Mouse (Mus musculus) kidney, postnatal 25 days (tissue): Measurements from ENCODE around the gene Copg1.

Experiments used
- DNase-seq, 2 experiments: peaks; one replicate each; pipeline ENCODE4 v3.0.0; 2021; ENCODE audit warnings: mixed read lengths in 2 of 2

Gene Copg1

DNA sequence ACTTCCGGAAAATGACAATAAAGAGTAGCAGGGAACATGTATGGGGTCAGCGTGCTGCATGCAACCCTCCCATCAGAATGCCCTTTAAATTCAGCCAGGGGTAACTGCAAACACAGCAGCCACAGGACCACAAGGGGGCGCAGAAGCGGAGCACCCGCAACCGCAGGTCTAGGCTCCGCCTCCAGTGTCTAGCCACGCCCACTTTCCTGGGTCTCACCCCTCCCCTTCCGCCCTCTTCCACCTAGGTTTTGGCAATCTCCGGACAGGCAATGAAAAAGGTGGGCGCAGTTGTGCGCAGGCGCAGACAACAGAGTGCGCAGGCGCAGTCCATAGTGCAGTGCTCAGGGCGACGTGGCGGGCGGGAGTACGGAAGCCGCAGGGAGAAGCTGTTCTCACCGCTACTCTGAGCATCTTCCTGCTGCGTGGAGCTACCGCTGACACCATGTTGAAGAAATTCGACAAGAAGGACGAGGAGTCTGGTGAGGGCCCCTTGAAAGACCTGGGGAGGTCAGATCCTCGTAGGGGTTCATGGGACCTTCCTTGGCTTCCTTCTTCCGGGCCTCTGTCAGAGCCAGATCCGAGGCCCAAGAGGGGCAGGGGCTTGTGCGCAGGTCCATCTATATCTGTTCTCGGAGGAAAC, at the start of gene Copg1:
TSS of gene Copg1 (plus strand) at position 221 of the 640 bp plus-strand sequence.
- peak; percentile 99 to 100 for DNase-seq

DNA sequence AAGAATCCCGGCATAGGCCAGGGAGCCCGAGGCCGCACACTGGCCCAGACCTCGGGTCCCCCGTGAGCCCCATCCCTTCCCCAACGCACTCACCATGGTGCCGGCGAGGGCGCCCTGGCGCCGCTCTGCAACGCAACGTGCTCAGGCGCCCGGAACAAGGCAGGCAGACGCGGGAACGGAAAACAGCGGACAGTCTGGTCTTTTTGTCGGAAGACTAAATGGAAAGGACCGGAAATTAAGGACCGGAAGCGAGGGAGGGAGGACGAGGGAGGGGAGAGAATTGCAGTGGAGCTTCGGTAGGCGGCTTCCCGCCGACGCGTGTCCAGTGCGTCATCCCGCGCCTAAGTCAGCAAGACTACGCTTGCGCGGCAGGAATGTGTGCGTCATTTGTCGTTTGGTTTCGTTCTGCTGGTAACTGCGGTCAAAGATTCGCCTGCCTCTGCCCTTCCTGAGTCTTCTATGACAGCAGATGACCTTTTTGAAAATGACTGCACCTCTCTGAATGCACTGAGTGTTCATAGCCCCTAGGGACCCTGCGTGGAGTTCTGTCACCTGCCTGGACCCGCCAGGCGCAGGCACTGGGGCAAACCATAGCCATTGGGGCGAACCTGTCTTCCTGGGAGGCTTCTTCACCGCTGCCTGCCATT, 48.9 kb upstream of the Copg1 start, which contains the start of gene Isy1:
TSS of gene Isy1 (minus strand) at position 248 of the 647 bp plus-strand sequence.
- peak; percentile 96 to 98 for DNase-seq

DNA sequence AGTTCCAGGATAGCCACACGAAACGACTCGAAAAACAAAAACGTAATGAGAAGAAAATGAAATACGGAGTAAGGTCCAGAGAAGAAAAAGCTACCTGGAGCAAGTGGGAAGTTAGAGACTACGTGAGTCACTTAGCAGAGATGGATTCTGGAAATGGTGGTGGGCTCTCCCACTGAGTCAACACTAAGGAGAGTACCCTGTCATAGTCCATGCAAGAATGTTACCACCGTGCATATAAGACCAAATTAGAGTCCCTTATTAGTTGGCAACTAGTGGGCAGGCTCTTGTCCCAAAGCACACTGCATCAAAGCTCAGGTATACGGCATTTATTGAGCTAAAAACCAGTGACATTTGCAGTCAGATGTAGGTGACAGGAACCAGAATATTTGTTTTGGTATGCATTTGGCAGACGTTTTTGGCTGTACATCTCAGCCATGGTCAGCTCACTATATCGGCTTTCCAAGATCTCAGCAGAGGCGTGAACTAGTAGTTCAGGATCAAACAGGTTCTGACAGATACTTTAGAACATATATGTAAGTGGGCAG, 47.7 kb upstream of the Copg1 start:
- no peak for DNase-seq

DNA sequence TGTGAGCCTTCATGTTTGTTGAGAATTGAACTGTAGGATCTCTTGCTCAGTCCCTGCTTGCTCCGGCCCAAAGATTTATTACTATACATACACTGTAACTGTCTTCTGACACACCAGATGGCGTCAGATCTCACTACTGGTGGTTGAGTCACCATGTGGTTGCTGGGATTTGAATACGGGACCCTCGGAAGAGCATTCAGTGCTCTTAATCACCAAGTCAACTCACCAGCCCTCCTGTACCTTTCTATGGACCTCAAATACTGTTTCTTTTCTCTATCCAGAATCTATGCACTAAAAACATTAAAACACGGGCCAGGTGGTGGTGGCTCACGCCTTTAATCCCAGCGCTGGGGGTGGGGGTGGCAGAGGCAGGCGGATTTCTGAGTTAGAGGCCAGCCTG, 46.0 kb upstream of the Copg1 start:
- no peak for DNase-seq

DNA sequence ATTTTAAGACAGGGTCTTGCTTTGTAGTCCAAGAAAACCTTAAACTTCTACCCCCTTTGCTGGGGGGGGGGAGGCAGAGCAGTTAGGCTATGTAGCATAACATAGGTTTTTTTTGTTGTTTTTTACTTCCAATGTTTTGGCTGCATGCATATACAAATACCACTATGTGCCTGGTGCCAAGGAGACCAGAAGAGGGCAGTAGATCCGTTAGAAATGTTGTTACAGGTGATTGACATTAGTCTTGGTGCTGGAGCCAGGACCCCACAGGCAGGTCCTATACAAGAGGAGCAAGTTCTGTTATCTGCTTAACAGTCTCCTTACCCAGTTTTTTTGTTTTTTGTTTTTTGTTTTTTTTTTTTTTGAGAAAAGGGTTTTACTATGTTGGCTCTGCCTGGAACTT, 45.4 kb upstream of the Copg1 start:
- DNase-seq = peak in 1 of 2 experiments; percentile 36

DNA sequence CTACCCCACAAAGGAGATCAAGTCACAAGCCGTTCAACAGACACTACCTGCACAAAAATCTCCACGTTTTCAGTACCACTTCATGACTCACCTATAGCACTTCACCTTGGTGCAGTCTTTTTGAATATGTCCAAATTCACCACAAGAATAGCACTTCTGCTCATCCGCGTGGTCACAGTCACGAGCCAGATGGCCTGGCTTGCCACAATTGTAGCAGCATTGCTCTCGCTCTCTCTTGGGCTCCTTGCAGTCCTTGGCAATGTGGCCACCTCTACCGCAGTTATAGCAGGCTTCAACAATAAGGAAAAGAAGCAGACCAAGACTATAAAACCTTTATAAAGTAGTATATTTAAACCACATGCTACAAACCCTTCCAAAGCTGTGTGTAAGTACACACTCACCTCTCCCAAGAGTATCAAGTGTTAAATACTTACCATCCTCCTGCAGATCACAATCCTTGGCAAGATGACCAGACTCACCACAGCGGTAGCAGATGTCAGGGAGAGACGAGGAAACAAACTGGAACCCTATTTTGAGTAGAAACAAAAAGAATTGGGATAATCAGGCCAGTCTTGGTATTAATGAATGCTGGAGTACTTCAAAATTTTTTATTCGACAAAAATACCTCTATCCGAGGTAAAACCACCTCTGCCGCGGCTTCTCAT, 42.5 kb upstream of the Copg1 start:
- no peak for DNase-seq

DNA sequence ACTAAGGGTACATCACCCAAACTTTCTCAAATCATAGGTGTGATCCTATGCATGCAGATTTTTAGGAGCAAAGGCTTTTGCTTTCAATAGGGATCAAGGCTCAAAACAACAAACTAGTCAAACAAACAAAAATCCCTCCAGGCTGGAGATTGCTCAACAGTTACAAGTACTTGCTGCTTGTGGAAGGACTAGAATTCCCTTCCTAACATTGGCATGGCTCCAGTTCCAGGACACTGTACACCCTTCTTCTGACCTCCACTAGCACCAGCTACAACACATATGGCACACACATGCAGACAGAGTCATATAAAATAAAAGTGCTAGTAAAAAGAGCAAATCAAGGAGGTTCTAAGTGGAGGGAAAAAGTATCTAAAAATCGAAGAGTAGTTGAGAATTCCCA, 40.8 kb upstream of the Copg1 start:
- DNase-seq = peak; percentile 25 to 26

DNA sequence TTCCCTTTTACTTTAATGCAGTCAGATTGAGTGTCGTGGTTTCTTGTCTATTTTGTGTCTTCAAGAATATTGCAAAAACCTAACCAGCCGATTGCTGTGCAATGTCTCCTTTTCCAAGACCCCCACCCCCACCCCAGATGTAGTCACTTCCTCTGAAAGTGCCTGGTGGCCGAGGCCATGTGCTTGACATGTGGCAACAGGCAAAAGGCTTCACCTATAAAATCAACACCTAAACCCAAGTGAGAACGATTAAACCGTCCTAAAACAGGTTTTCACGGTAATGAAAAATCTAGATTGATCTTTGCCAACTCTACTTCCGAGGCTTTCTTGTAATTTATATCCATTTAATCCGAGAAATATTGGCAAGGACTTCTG, 37.8 kb upstream of the Copg1 start:
- DNase-seq = peak in 1 of 2 experiments; percentile 38

DNA sequence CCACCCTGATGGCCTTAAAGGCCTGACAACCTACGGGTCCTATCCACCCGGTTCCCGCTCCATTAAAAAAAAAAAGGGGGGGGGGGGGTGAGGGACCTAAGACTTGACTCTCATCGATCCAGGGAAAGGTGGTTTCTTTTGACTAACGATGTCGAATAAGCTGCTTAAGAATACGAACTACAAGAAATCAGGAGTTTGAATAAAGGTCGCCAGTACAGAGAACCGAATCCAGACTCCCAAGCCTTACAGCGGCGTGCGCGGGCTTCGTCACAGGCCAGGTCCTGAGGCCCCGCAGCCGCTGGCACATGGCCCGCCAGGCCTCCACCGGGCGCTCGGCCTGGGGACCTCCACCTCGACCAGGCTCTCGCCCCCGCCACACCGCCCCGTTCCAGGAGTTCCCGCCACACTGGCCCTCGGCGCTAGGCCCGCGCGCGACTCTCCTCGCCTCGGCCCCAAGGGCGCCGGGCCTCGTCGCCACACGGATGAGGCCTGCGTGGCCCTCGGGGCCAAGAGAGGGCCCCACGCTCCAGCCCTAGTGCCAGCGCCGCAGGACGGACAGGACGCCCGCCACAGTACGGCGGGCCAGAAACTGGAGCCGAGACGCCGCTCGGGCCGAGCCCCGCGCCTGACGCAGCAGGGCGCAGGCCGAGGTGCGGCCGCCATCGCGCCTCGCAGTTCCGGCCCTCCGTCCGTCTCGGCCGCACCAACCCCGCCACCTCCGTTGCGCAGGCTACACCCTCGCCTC, 37.3 kb upstream of the Copg1 start:
- peak; percentile 53 to 75 for DNase-seq

DNA sequence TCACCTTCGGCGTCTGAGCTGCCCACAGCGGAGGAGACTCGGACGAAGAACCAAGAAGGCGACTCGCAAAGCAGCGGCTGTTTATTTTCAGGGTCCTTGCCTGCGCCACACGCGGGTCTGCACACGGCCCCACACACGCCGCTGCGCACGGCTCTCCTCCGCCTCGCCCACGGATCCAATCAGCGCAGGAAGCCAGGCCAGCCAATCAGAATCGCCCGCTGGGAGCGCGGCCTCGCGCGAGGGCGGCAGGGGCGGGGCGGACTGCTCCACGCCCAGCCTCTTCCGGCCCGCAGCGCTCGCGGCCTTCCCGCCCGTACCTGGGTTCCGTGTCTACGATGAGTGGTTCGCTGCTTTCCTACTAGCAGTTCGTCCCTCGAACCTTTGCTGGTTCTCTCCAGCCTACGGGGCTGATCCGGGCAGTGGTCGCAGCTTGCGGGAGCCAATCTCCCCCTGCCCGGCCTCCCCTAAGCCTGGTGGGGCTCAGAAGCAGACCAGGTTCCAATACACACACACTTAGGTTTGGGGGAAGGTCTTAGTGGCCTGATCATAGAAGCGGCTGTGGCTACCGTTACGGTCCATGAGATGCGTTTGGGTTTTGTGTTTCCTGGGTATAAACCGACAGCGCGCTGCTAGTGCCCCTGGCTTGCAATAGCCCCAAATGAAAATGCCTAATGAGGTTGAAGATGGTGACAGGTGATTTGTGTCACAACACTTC, 36.6 kb upstream of the Copg1 start, which contains the start of gene Cnbp:
TSS of gene Cnbp (minus strand) at position 207 of the 715 bp plus-strand sequence.
- DNase-seq = peak; percentile 96 to 99

DNA sequence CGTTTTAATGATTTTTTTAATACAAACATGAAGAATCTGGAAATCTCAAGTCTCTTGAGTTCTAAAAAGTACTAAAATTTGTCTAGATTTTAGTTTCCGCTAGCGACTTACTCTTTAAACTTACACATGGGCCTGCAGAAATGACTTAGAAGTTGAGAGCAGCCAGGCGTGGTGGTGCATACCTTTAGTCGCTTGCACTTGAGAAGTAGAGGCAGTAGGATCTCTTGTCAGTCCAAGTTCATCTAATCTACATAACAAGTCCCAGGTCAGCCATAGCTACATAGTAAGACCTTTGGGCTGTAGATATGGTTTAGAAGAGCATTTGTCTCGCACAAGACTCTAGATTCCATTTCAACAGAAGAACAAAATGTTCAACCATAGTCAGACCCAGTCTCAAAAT, 35.7 kb upstream of the Copg1 start:
- no peak for DNase-seq

DNA sequence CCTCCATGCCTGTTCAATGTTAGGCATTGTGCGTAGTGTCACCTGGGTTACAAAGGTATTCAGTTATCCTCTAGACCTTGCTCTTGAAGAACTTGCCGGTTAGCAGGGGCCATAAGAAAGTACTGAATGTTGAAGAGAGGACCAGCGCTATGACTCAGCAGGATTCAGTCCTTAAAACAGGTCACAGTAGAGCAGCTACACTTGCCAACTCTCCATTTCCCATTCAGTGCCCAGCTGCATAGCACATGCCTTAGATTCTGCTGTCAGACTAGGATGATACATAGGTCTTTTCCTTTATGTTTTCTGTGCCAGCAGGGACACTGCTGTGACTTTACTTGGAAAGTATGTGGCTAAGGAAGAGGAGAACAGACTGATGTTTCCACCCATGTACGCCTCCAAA, 34.2 kb upstream of the Copg1 start:
- no peak for DNase-seq

DNA sequence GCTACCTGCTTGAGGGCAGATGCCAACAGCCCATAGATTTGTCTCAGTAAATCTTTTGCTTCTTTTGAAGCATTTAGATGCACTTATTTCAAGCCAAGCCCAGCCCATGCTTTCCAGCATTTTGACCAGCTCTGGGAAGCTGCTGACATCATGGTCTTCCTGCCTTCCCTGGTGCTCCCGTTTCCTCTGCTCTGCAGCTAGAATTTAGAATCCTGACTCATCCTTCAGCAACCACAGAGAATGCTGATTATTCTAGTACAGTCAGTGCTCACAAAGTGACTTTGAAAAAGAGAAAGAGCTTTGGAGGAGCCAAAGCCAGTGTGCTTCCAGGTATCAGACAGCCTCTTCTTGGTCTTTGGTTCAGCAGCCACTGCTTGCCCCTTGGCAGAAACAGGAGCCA, 30.5 kb upstream of the Copg1 start:
- DNase-seq = no peak

DNA sequence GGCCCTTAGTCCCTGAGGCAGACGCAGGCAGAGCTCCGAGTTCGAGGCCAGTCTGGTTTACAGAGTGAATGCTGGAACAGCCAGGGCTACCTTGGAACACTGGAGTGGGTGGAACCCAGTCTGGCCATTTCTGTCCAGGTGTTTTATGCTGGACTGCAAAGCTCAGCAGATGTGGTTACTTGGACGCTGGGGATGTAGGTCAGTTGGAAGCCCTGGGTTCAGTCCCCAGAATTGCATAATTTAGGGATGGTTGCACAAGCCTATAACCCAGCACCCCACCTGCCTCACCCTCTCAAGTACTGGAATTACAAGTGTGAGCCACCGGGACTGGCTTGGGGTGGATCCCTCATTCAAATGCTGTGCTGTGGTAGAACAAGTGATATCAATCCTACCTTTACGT, 21.4 kb upstream of the Copg1 start:
- no peak for DNase-seq

DNA sequence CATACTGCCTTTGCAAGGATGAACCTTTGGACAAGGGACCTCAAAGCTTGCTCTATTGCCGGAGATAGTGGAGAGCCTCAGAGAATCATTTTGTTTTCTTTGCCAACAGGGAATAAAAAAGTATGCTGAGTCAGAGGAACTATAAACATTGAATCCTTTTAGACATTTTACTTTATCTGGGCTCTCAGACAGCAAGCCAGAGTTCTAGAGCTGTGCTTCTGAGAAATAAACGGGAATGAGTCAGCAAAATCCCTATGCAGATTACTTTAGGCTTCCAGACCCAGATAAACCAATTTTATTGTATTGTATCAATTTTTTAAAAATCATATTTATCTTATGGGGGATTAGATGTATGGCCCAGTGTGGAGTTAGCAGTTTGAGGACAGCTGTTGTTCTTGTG, 20.4 kb upstream of the Copg1 start:
- DNase-seq = no peak

DNA sequence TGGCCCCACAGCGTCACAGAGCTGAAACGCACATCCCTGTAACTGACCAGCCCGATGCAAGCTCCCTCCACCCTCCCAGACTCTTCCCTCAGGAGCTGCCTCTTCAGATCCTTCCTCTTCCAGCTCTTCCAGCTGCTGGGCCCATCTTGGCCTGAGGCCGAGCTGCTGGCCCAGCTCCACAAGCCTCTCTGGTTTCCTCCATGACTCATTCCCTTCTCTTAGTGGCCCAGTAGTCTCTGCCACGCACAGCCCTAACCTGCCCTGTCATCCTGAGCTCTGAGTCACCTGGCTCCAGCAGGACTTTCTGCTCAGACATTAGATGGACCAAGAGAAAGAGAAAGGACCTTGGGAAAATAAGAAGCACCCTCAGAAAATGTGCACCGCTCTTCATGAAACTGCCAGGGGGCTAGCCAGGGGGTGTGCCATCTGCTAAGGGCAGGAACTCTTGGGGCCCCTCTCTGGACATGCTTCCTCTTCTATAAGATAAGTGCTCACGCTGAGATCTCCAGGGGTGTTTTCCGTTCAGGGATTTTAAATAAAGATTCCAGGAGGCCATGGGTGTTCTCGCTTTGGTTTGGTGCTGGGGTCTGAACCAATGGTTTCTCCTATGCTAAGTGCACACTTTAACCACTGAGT, 18.6 kb upstream of the Copg1 start:
- DNase-seq = peak; percentile 60 to 64

DNA sequence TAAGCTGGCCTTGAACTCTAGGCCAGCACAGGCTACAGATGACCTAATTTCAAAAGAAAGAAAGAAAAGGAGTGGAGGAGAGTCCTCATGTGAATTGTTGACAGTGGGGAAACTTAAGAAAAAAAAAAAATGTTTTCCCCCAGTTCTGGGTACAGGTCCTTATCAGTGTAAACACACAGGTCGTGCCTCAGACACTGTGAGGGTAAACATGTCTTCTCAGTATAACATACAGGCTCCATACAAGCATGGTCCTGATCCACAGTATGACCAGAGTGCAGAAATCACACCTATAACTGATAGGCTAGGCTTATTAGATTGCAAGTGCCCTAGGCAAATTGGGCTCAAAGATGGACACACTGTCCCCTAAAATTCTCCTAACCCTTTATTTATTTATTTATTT, 17.2 kb upstream of the Copg1 start:
- no peak for DNase-seq

DNA sequence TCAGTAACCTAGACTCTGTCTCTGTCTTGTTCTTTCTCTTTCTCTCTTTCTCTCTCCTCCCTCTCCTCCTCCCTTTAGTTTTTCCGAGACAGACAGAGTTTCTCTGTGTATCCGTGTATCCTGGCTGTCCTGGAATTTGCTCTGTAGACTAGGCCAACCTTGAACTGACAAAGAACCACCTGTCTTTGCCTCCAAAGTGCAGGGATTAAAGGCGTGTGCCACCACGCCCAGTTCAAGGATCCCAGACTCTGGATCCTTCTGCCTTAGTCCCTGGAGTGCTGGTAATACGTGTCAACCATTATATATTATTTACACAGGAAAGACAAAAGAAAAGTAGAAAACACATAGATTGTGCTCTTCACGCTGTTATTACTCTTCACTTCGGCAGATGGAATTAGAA, 16.4 kb upstream of the Copg1 start:
- DNase-seq = no peak

DNA sequence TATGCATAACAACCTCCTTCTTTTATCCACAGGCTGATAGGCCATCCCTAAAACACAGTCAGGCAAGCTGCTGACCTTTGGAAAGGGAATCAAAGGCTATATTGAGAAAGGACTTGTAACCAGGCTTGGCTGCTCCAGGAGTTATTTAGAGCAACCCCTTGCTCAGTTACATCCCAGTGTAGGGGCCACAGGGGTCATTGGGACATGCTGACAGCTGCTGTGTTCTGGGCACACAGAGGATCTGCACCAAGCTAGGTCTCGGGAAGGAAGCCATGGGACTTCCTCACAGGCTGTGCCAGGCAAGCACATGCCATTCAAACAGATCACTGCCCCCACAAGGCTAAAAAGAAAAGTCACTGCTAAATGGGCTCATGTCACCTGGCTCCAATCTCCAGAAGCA, 14.5 kb upstream of the Copg1 start:
- peak; percentile 35 to 82 for DNase-seq

DNA sequence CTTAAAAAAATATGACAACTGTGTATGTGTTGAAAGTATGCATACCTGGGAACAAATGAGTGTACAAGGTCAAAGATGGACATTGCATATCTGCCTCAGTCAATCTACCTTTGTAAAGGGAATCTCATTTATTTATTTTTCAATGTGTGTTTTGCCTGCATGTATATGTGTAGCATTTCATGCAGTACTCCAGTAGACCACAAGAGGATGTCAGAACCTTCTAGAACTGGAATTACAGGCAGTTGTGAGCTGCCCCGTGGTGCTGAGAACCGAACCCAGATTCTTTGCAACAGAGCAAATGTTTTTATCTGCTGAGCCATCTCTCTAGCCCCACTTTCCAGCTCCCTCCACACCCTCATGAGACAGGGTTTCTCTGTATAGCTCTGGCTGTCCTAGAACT, 13.7 kb upstream of the Copg1 start:
- DNase-seq = no peak

DNA sequence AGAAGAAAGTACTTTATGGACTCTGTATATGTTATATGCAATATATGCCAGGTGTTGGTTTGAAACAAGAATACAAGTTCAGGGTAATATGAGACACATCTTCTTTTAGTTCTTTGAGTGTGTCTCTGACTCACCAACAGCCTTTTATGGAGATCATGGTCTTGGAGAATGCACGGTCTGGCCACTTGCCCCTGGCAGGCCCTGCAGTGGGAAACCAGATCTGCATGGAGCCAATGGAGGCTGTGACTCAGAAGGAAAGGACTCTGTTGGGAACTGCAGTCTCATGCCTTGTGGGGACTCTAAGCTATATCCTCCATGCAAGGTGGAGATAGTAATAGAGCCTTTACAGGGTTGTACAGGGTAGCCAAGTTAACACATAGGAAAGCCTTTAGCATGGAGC, 12.5 kb upstream of the Copg1 start:
- DNase-seq = no peak

DNA sequence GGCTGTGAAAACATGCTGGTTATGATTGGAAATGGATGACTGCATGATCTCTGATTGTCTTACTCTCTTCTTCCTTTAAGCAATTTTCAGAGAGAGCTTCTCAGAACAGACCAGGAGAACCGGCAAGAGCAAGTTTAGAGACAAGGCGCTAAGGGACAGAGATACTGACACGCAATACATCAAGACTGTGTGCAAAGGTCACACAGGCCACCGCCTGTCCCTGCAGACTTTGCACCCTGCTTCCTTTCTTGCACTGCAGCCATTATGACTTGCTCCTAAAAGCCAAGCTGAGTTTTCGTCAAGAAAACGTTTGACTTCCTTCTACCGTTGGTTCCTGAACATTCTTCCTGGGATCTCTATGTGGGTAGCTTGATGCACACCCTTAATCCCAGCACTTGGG, 12.1 kb upstream of the Copg1 start:
- peak in 1 of 2 experiments; percentile 54 for DNase-seq
